ENCODE assay signal across 8 mouse cellular contexts in the genomic region with DNA sequence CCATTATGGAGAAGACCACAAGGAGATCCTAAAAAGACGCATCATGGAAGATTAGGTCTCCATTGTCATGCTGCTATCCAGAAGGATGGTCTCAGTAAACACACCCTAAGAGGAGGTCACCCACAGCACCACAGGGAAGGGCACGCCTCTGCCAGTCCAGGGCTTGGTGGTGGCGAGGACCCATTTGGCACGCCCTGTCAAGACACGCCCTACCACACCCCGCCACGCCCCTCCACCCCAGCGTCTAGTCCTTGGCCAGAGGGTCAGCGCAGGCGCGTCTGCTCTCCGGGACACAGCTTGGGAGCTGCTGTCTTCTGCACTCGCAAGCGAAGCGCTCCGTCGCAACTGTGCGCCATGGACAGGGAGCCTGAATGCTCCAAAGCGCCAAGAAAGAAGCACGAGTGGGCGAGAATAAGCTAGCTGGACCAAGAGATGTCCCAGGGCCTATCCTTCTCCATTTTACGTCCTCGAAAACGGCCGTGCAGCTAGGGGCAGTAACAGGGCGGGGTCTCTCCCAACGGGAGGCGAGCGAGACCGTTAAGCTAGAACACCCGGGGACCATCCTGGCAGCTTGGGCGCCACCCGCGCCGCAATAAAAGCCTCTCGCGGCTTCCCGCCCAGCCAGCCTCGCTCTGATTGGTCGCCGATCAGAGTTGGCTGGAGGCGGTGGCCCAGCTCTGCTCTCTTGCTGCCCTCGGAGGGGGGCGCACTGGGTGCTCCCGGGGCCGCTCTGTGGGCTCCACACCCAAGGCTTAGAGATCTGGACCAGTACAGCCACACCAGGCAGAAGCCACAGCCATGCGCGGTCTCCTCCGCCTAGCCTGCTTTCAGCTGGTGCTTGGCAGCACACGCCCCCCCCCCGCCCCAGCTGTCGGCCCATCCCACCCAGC. TPM values are rescaled to one million over a fixed set of nuclear protein-coding genes. Genes with fewer than 3 reads are reported as not detected.
A peak's percentile ranks its signal among the peaks of the same experiment; 100 is the strongest.
DNase-seq lines count a peak whose midpoint lies in the region; ATAC-seq lines count a peak whose summit lies in the region.

No protein-coding gene starts in this region.

- H3K36me3 ChIP-seq in hindbrain, embryonic 15.5 days: no peaks in the 10 kb centered on the region
- H3K36me3 ChIP-seq in megakaryocyte, embryonic 14.5 days (replicated peaks; ENCODE audit: low read length): no peaks in the 10 kb centered on the region

- ATAC-seq in hindbrain, embryonic 15.5 days (ENCODE audit: low FRiP score, low read depth): peak; percentile 83

- peak overlapping the region; percentile 97 for H3K4me3 ChIP-seq in hindbrain, embryonic 15.5 days
- peak overlapping the region; percentile 88 for H3K4me3 ChIP-seq in megakaryocyte, embryonic 14.5 days (replicated peaks)

- peak overlapping the region; percentile 98 for H3K9ac ChIP-seq in hindbrain, embryonic 15.5 days

- peak overlapping the region; percentile 79 for H3K4me2 ChIP-seq in hindbrain, embryonic 15.5 days

- H3K27ac ChIP-seq in hindbrain, embryonic 15.5 days (replicated peaks): peak overlapping the region; percentile 98

- under 1% methylated on average over 51 of the region's 52 CpGs for WGBS in hindbrain, embryonic 15.5 days

- H3K4me1 ChIP-seq in hindbrain, embryonic 15.5 days (replicated peaks): peaks cover 48% of the 10 kb centered on the region
- peaks cover 26% of the 10 kb centered on the region for H3K4me1 ChIP-seq in megakaryocyte, embryonic 14.5 days

- H3K27me3 ChIP-seq in hindbrain, embryonic 15.5 days: no peaks in the 10 kb centered on the region
- peaks cover 45% of the 10 kb centered on the region for H3K27me3 ChIP-seq in megakaryocyte, embryonic 14.5 days (replicated peaks)

- no peaks in the 10 kb centered on the region for H3K9me3 ChIP-seq in hindbrain, embryonic 15.5 days
- H3K9me3 ChIP-seq in megakaryocyte, embryonic 14.5 days: peaks cover 6% of the 10 kb centered on the region; the same call in 1 of the 2 replicates

- DNase-seq in ZHBTc4 (ENCODE audit: low read depth, low spot score): peak; percentile 95
- DNase-seq in cerebellum, postnatal 14 days: peak; percentile 78 to 81
- DNase-seq in frontal cortex, postnatal 36 days (ENCODE audit: low spot score in 2 of 2): peak; percentile 82 to 87
- DNase-seq in left cerebral cortex, adult 8-10 months (ENCODE audit: low spot score in 2 of 2): peak; percentile 77 to 79
- peak; percentile 78 to 83 for DNase-seq in right cerebral cortex, postnatal 36 days (ENCODE audit: low spot score in 2 of 2)
- no peak for DNase-seq in T-cell, adult 2 months (ENCODE audit: low spot score)

RNA-seq across cellular contexts. Expression of a gene that starts 1.9 kb away (rescaled TPM):
- 442 and 493 TPM in 2 replicates for polyA plus RNA-seq in hindbrain, embryonic 15.5 days (2015; fragmentation: Nextera tagmentation; extraction: Ambion mirVana)
- 100 to 1,000 TPM; 275 to 300 (median 286) TPM for total RNA-seq in left cerebral cortex, adult 8-10 months (2022)
- 0.31 TPM in 1 of 2 replicates, not detected in the other for polyA plus RNA-seq in megakaryocyte, embryonic 14.5 days (2012; ENCODE audit: insufficient read depth, low replicate concordance)

Comparison
In these comparisons a context has a peak if more than half of its experiments do, and no peak if none do; other contexts are left out.
1. RNA of a gene that starts 1.9 kb away (polyA plus RNA-seq): 442 to 493 TPM in hindbrain, embryonic 15.5 days; 0.31 TPM in megakaryocyte, embryonic 14.5 days; every median in the first group is over 100 times any median in the second.